Mouse (Mus musculus) liver, embryonic 14.5 days (tissue): ENCODE data around the gene Hal. TPM values are rescaled to one million over a fixed set of nuclear protein-coding genes. Genes with fewer than 3 reads are reported as not detected.

ENCODE experiments used
- ATAC-seq: fragments of 200-750 bp; cut with Nextera tagmentation; 2 replicates; pipeline ENCODE4 v1.8.0; 2017; ENCODE audit warnings: moderate number of reproducible peaks, mild to moderate bottlenecking, moderate library complexity; ENCODE audit not compliant: insufficient read depth
- DNase-seq, 3 experiments: peaks; one replicate each; pipeline ENCODE4 v3.0.0-alpha.2; 2012 to 2013; ENCODE audit warnings: low read depth in 3 of 3, low spot score in 3 of 3
- H3K27ac ChIP-seq: fragments of 300-500 bp; sonication (generic); 2 replicates; pipeline ENCODE4 v1.5.1; 2014; ENCODE audit warnings: moderate library complexity, mild to moderate bottlenecking, control low read depth, inconsistent platforms
- H3K27me3 ChIP-seq: fragments of 300-500 bp; sonication (generic); 2 replicates; pipeline ENCODE4 v1.6.1; 2014; ENCODE audit warnings: mild to moderate bottlenecking, low read length, moderate library complexity; ENCODE audit not compliant: control insufficient read depth, insufficient read depth
- H3K36me3 ChIP-seq: fragments of 300-500 bp; sonication (generic); replicated peaks from 2 replicates; pipeline ENCODE4 v1.6.1; 2014; ENCODE audit warnings: low read depth; ENCODE audit not compliant: control insufficient read depth, insufficient read depth
- H3K4me1 ChIP-seq, 2 experiments: fragments of 200-500 bp in 1 of 2; fragments of 300-500 bp in 1 of 2; sonication (generic) in 1 of 2; replicated peaks; 2 replicates each; pipeline ENCODE4 v1.6.1; 2012 to 2014; ENCODE audit warnings: antibody characterized with exemption in 1 of 2, inconsistent platforms in 1 of 2, low read length in 1 of 2; ENCODE audit not compliant: control insufficient read depth in 2 of 2, insufficient read depth in 2 of 2
- H3K4me2 ChIP-seq: fragments of 300-500 bp; sonication (generic); 2 replicates; pipeline ENCODE4 v1.6.1; 2014; ENCODE audit warnings: low read depth, mild to moderate bottlenecking, control low read depth, moderate library complexity
- H3K4me3 ChIP-seq, 2 experiments: fragments of 200-500 bp in 1 of 2; fragments of 300-500 bp in 1 of 2; sonication (generic) in 1 of 2; 2 replicates each; pipeline ENCODE4 v1.5.1; 2012 to 2014; ENCODE audit warnings: low read depth in 2 of 2, low read length in 2 of 2, mild to moderate bottlenecking in 2 of 2, control low read depth in 1 of 2, inconsistent platforms in 1 of 2, moderate library complexity in 1 of 2; ENCODE audit not compliant: insufficient read depth in 1 of 2
- H3K9ac ChIP-seq: fragments of 300-500 bp; sonication (generic); replicated peaks from 2 replicates; pipeline ENCODE4 v1.6.1; 2014; ENCODE audit warnings: mild to moderate bottlenecking, control low read depth, moderate library complexity
- H3K9me3 ChIP-seq: fragments of 300-500 bp; sonication (generic); 2 replicates; pipeline ENCODE4 v1.6.1; 2016; ENCODE audit warnings: low read length, mixed read lengths; ENCODE audit not compliant: control insufficient read depth
- CTCF ChIP-seq: IDR thresholded peaks from 2 replicates; pipeline ENCODE4 v1.5.1; 2016; ENCODE audit warnings: antibody characterized with exemption, low read depth, control low read depth
- EP300 ChIP-seq: IDR thresholded peaks from 2 replicates; pipeline ENCODE4 v1.6.1; 2016; ENCODE audit warnings: antibody characterized with exemption, low read depth
- WGBS: fragments of 180-500 bp; shearing (Covaris S2); extraction: QIAGEN DNeasy Blood & Tissue Kit; methylation state at CpG from one replicate; pipeline ENCODE4 v1.1.7; 2014; ENCODE audit not compliant: insufficient replicate concordance; 5-methylcytosine and 5-hydroxymethylcytosine counted together
- polyA plus RNA-seq, 2 experiments: library from polyadenylated mRNA; depleted of rRNA in 1 of 2; stranded (reverse) in 1 of 2; unstranded in 1 of 2; fragments of >200 nt; fragmentation: Nextera tagmentation in 1 of 2; extraction: Ambion mirVana in 1 of 2; gene quantifications; 2 replicates each; pipeline versions ENCODE4 v1.2.1 to v1.2.3; 2012 to 2014

Gene Hal
- polyA plus RNA-seq, 2 experiments, result 2.1 to 4.7 TPM

- no peak overlapping the region for H3K9ac ChIP-seq
- no peaks in the 10 kb centered on the region for H3K27me3 ChIP-seq
- H3K27ac ChIP-seq, result no peak overlapping the region
- H3K9me3 ChIP-seq, result no peaks in the 10 kb centered on the region
- no peak overlapping the region for H3K4me2 ChIP-seq
- WGBS, result 58% methylated on average over 6 of the region's 6 CpGs
- peak; percentile 14; the same call in 1 of the 2 replicates for ATAC-seq
- TF ChIP-seq CTCF, result no peak
- no peak for TF ChIP-seq EP300
- no peak for DNase-seq
- no peaks in the 10 kb centered on the region; the same call in none of the 2 replicates for H3K36me3 ChIP-seq
- H3K4me1 ChIP-seq, result peaks cover 0 to 9% of the 10 kb centered on the region in 2 experiments; a peak in 2 of 4 replicates
- no peak overlapping the region for H3K4me3 ChIP-seq
Measured at GRCm38 (mm10) chr10:93488828-93489226, 259 bp downstream of the Hal start.

GRCm38 (mm10) chr10:93490451-93490850 is 1.9 kb downstream of the Hal start:
- no peaks in the 10 kb centered on the region for H3K9me3 ChIP-seq
- no peak overlapping the region for H3K4me3 ChIP-seq
- no peaks in the 10 kb centered on the region for H3K36me3 ChIP-seq
- H3K4me1 ChIP-seq, result peaks cover 0 to 9% of the 10 kb centered on the region in 2 experiments; a peak in 2 of 4 replicates
- no peak overlapping the region for H3K9ac ChIP-seq
- ATAC-seq (no peak), DNase-seq (no peak)
- H3K27ac ChIP-seq, result no peak overlapping the region
- WGBS, result 56% methylated on average over 4 of the region's 4 CpGs
- H3K27me3 ChIP-seq, result no peaks in the 10 kb centered on the region
- TF ChIP-seq CTCF, result no peak
- TF ChIP-seq EP300, result no peak
- no peak overlapping the region for H3K4me2 ChIP-seq

GRCm38 (mm10) chr10:93500864-93501263 is 12.3 kb downstream of the Hal start:
- DNase-seq (no peak), ATAC-seq (no peak)
- no peak overlapping the region for H3K27ac ChIP-seq
- H3K9me3 ChIP-seq, result no peaks in the 10 kb centered on the region
- H3K4me3 ChIP-seq, result no peak overlapping the region
- H3K4me1 ChIP-seq, result no peaks in the 10 kb centered on the region
- no peak for TF ChIP-seq EP300
- TF ChIP-seq CTCF, result no peak
- no peak overlapping the region for H3K9ac ChIP-seq
- WGBS, result 40% methylated on average over 10 of the region's 10 CpGs
- no peaks in the 10 kb centered on the region for H3K36me3 ChIP-seq
- no peaks in the 10 kb centered on the region for H3K27me3 ChIP-seq
- H3K4me2 ChIP-seq, result no peak overlapping the region

GRCm38 (mm10) chr10:93501346-93501745 is 12.8 kb downstream of the Hal start:
- H3K4me2 ChIP-seq, result no peak overlapping the region
- DNase-seq, result no peak
- H3K9me3 ChIP-seq, result no peaks in the 10 kb centered on the region
- H3K27ac ChIP-seq, result no peak overlapping the region
- no peaks in the 10 kb centered on the region for H3K36me3 ChIP-seq
- H3K9ac ChIP-seq, result no peak overlapping the region
- H3K4me1 ChIP-seq, result no peaks in the 10 kb centered on the region
- 63% methylated on average over 10 of the region's 10 CpGs for WGBS
- no peaks in the 10 kb centered on the region for H3K27me3 ChIP-seq
- TF ChIP-seq CTCF (no peak), EP300 (no peak)
- no peak overlapping the region for H3K4me3 ChIP-seq
- ATAC-seq, result no peak

- no peaks in the 10 kb centered on the region for H3K36me3 ChIP-seq
- H3K9me3 ChIP-seq, result no peaks in the 10 kb centered on the region
- no peak overlapping the region for H3K4me3 ChIP-seq
- TF ChIP-seq CTCF (no peak), EP300 (no peak)
- H3K9ac ChIP-seq, result no peak overlapping the region
- H3K27me3 ChIP-seq, result no peaks in the 10 kb centered on the region
- no peak overlapping the region for H3K27ac ChIP-seq
- WGBS, result 68% methylated on average over 7 of the region's 7 CpGs
- no peak overlapping the region for H3K4me2 ChIP-seq
- no peak for ATAC-seq
- DNase-seq, result no peak
- H3K4me1 ChIP-seq, result no peaks in the 10 kb centered on the region
Measured at GRCm38 (mm10) chr10:93508383-93508970, 19.9 kb downstream of the Hal start.
